ENCODE assay signal across 19 mouse cellular contexts in genomic region chr6:94634710-94635109, GRCm38 (mm10).
A peak's percentile ranks its signal among the peaks of the same experiment; 100 is the strongest.
DNase-seq lines count a peak whose midpoint lies in the region; ATAC-seq and TF ChIP-seq lines count a peak whose summit lies in the region.
"Had no signal": no experiment of that assay in that cellular context is flagged by ENCODE, and none has a peak within 500 bp of the region (broad histone marks: within the 10 kb centered on the region; RNA-seq: fewer than 3 reads in every experiment).

No protein-coding gene starts in this region.

- no peaks in the 10 kb centered on the region for H3K27me3 ChIP-seq in hindbrain, embryonic 16.5 days (replicated peaks; ENCODE audit: control insufficient read depth, insufficient read depth, low read length)
- H3K27me3 ChIP-seq: intestine, embryonic 15.5 days; liver, embryonic 15.5 days; stomach, embryonic 15.5 days had no signal

- no peak for TF ChIP-seq POLR2A in lung, adult 2 months (IDR thresholded peaks at IDR 0.05; ENCODE audit: borderline replicate concordance, extremely low read depth, low read depth, low read length)

- ATAC-seq in hindbrain, embryonic 16.5 days = no peak
- ATAC-seq: intestine, embryonic 15.5 days had no signal

- 58% methylated on average over 9 of the region's 9 CpGs for WGBS in hindbrain, embryonic 16.5 days
- 76% methylated on average over 9 of the region's 9 CpGs for WGBS in lung, adult 2 months

- no peak overlapping the region for H3K4me2 ChIP-seq in hindbrain, embryonic 16.5 days (ENCODE audit: low read length)
- H3K4me2 ChIP-seq: intestine, embryonic 15.5 days; liver, embryonic 15.5 days; stomach, embryonic 15.5 days had no signal

- H3K9me3 ChIP-seq in hindbrain, embryonic 16.5 days (ENCODE audit: control insufficient read depth, low read length) = no peaks in the 10 kb centered on the region
- H3K9me3 ChIP-seq: intestine, embryonic 15.5 days; liver, embryonic 15.5 days; stomach, embryonic 15.5 days had no signal

- TF ChIP-seq CTCF in layer of hippocampus, adult 2 months (conservative IDR thresholded peaks at IDR 0.05) = no peak
- no peak for TF ChIP-seq CTCF in lung, adult 2 months (IDR thresholded peaks at IDR 0.05; ENCODE audit: insufficient read depth, low read length)

- H3K4me3 ChIP-seq in layer of hippocampus, adult 2 months = no peak overlapping the region
- H3K4me3 ChIP-seq in hindbrain, embryonic 16.5 days (ENCODE audit: low read length) = no peak overlapping the region
- H3K4me3 ChIP-seq in lung, adult 2 months (replicated peaks; ENCODE audit: extremely low read depth, low read depth, low read length) = no peak overlapping the region
- H3K4me3 ChIP-seq: erythroblast, embryonic 14.5 days; intestine, embryonic 15.5 days; liver, embryonic 15.5 days; stomach, embryonic 15.5 days had no signal

- DNase-seq in layer of hippocampus, adult 2 months (ENCODE audit: low spot score in 2 of 2) = no peak
- no peak for DNase-seq in layer of hippocampus, postnatal 14 days (ENCODE audit: low spot score in 2 of 2)
- DNase-seq in thymus, postnatal 4 days = peak; percentile 43
- DNase-seq in thymus, postnatal 14 days = no peak
- DNase-seq in B cell, adult 2 months = no peak
- no peak for DNase-seq in lung, adult 2 months
- DNase-seq: adrenal gland, adult 2 months; cerebellum, adult 2 months; embryo, embryonic 11 days; kidney, postnatal 10 days; layer of hippocampus, postnatal 36 days; left cerebral cortex, postnatal 4 days; lung, postnatal 36 days; right cerebral cortex, postnatal 4 days had no signal

- H3K36me3 ChIP-seq in hindbrain, embryonic 16.5 days (ENCODE audit: control insufficient read depth, insufficient read depth, low read length) = no peaks in the 10 kb centered on the region
- H3K36me3 ChIP-seq: intestine, embryonic 15.5 days; liver, embryonic 15.5 days; stomach, embryonic 15.5 days had no signal

- H3K27ac ChIP-seq in layer of hippocampus, adult 2 months = peak overlapping the region; percentile 43
- peak overlapping the region; percentile 14; the same call in 1 of the 2 replicates for H3K27ac ChIP-seq in hindbrain, embryonic 16.5 days (ENCODE audit: low read depth, low read length)
- H3K27ac ChIP-seq: intestine, embryonic 15.5 days; liver, embryonic 15.5 days; stomach, embryonic 15.5 days had no signal

- H3K4me1 ChIP-seq in hindbrain, embryonic 16.5 days (ENCODE audit: control insufficient read depth, insufficient read depth, low read depth, low read length) = peaks cover 5% of the 10 kb centered on the region
- H3K4me1 ChIP-seq in lung, adult 2 months (ENCODE audit: control insufficient read depth, insufficient read depth, low read length) = peaks cover 8% of the 10 kb centered on the region

- H3K9ac ChIP-seq in hindbrain, embryonic 16.5 days (ENCODE audit: low read depth, low read length) = no peak overlapping the region
- H3K9ac ChIP-seq: intestine, embryonic 15.5 days; liver, embryonic 15.5 days; stomach, embryonic 15.5 days had no signal
